Mouse (Mus musculus) adrenal gland (tissue): ENCODE results near the gene Calml4.
"Not testable (repeated sequence)": the region's sequence is repeated elsewhere in the genome, so short reads cannot be mapped to it uniquely, and the experiment has no call there.

Experiments
- intact Hi-C: fragments of 180-260 bp; cut with DNase I; formaldehyde crosslinking; loops from one replicate; pipeline ENCODE4 v1.15.1; 2025
- long read RNA-seq, 2 experiments: library from polyadenylated mRNA; unstranded; transcript quantifications; one replicate each; pipeline ENCODE4 v2.0.0; 2020; ENCODE audit warnings: borderline replicate concordance in 1 of 2; ENCODE audit not compliant: insufficient replicate concordance in 1 of 2

The Calml4 gene
- long read RNA-seq, experiment 1, transcript Calml4-201 (5 exons, 864 nt), result major isoform, 5 of 11 reads
- long read RNA-seq, experiment 1, partial matches to known transcripts, result 1 of 11 reads
- long read RNA-seq, experiment 1, other reads (novel, unspliced or antisense), result 0 of 11 reads
- long read RNA-seq, experiment 2, transcript Calml4-201 (5 exons, 864 nt), result major isoform, 5 of 9 reads
- long read RNA-seq, experiment 2, partial matches to known transcripts, result 1 of 9 reads
- long read RNA-seq, experiment 2, other reads (novel, unspliced or antisense), result 0 of 9 reads

DNA sequence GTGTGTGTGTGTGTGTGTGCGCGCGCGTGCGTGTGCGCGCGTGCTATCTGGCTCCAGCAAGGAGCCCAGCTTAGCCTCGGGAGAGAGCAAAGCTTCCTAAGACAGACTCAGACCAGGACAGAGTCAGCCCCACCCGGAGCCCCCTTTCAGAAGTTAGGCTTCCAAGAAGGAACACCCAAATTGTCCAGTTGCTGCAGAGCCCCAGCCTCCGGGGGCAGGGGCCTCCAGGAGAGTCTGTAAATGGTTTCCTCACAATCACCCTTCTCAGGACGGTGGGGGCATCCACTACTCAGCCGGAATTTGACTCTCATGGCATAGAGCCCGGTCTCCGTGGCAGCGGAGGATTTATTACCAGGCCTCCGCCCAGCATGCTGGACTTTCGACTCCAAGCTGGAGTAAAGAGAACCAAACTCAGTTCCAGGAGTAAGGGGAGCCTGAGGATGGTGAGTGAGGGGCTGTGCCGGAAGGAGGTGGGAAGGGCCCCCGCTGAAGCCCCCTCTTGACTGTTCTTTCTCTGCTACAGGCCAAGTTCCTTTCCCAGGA lies at the start of gene Calml4:
Calml4 (plus strand) TSS at position 362 of the 543 bp plus-strand sequence.
- intact Hi-C loops, result no loop called here

DNA sequence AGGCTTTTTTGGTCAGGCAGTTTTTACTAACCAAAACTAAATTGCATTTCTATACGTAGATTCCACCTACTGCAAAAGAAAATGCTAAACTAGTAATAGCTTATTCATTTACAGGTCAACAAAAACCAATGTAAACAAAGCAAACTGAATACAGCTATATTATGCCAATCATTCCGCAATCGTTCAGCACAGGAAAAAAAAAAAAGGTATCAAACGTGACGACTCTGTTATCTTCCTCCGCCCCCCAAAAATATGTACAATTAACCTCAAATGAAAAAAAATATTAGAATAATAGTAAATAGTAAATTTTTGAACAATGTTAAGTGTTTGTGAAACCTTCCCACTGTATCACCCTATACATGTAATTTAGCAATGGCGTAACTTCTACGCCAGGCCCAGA lies 47.8 kb upstream of the Calml4 start:
- intact Hi-C loops, result no loop called here

DNA sequence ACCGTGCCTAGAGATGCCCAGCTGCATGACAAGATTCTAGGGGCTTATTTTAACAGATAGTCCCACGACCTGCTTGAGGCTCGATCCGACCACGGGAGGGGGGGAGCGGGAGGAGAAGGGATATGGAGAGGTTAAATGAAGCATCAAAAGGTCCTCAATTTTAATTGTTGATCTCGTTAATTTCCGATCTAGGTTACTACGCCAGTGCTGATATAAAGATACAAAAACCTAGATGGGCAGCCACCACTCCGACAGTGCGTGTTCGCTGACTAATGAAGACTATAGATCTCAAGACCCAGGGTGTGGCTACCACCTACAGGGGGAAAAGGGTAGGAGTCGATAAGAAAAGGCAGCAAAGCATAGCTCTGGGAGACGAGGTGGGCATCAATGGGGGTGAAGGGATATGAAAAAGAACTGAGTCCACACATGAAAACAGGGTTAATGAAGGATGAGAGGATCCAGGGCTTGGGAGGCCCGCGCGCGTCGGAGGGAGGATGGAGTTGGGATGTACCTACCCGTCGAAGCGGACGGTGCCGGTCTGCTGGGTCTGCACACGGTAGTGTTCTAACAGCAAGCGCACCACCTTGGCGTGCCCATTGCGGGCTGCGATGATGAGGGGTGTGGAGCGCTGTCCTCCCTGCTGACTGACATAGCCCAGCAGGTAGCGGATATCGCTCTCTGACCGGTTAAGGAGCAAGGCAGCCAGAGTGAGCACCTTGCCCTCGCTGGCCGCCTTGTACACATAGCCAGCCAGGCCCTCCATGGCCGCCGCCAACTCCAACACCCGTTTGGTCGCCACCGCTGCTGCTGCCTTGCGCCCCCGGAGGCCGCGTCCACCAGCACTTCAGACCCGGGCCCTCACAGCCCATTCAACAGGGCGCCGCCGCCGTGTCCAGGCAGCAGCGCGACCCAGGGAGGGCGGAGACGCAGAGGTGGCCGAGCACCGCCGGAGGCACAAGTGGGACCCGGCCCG lies 47.1 kb upstream of the Calml4 start:
- intact Hi-C loops, result no loop called here

DNA sequence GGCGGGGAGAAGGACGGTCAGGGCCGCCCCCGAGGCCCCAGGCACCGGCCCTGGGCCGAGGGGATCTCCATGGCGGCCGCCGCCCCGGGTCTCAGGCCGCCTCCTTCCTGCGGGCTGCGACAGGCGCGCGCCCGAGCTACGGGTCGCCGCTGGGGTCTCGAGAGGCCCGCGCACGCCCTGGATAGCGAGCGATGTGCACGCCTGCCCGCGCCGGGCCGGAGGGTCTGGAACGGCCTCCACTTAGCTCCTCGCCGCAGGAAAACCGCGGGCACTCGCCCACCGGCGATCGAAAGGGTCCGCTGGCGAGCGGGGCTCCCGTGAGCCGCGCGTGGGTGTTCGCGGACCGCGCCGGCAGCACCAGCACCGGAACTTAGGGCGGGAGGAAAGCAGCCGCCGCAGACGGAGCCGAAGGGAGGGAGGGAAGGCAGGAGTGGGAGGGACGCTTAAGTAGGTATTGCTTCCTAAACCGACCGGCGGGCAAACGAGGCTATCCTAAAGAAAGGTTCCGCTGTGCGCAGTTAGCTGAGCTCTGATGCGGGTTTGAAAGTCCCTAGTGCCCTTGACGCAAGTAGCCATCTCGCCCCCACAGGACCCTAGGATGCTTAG lies 46.3 kb upstream of the Calml4 start, which contains the start of gene Fem1b:
Fem1b (minus strand) TSS at position 419 of the 606 bp plus-strand sequence.
- intact Hi-C loops, result no loop called here

DNA sequence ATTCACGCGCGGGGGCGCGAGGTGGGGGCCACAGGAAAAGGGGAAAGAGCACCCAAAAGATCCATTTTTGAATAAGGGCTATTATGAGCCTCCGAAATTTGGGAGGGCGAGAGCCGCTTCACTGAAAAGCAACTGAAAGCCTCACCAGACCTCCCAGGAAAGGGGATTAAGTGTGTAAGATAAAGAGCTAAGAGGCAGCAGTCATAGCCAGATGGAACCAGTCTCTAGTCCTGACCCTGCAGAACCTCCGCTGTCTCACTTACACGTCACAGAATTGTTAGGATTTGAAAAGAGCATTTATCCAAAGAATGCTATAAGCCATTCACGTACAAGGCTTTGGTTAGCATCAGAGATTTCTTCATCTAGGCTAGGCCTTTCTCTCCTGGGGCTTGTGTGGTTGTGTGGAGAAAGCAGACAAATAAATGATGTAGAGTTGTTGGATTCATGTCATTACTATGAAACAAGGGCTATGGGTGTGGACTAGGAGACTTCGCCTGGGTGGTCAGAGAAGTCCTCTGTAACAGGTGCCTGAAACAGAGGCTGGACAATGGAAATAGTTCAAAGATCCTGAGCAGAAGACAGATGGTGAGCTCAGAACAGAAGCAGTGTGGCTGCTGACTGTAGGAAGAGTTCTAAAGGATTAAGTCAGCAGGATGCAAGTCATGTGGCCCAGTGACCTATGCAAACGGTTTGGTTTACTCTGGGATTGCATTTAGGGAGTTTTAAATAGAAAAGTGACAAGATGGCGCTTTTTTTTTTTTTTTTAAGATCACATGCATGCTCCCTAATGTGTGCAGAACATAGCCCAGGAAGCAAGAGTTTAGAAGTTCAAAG lies 45.4 kb upstream of the Calml4 start:
- intact Hi-C loops, result no loop called here

DNA sequence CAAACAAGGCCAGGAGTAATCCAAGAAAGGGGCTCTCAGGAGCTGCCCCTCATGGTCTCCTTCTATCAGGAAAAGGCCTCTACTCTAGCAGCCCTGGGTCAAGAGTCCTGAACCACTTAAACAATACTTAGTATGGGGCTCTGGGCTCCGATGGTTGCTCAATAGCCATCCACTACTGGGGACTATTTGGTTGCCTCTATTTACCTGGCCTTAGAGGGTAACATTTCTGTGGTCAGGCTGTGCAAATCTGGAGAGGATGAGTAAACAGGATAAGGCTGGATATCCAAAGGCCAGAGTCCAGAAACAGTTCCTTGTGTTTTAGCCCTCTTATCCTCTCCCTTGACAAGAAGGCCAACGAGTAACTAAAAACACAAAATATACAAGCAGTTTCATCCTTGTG lies 43.1 kb upstream of the Calml4 start:
- intact Hi-C loops, result no loop called here

DNA sequence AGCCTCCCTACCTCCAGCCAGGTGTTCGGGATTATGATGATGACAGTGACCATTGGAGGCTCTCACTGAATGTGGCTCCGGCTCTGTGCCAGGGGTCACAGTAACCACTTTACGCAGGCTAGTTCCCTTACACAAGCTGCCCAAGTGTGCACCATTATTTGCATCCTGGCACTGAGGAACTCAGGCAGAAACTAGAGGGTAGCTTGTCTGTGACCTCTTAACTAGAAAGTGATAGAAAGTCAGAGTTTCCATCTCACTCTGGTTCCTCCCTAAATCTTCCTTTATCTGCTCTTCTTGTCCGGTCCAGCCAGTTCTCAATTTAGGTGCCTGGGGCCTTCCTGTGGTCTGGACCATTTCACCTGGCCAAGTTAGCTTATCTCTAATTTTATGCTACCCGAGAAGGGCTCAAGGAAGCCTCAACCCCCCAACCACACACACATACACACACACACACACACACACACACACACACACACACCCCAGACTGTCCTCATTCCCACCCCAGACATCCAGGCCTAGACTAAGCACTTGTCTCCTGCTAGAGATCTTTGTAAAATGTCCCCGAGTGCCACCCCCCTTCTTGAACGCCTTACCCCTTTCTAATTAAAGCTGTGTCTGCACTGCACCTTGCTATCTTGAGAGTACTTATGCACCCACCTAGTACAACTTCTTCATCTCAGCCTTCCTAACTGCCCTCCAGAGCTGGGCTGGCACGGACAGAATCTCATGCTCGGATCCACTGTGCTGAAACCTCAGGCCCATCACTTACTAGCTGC lies 41.4 kb upstream of the Calml4 start:
- intact Hi-C loops, result no loop called here

DNA sequence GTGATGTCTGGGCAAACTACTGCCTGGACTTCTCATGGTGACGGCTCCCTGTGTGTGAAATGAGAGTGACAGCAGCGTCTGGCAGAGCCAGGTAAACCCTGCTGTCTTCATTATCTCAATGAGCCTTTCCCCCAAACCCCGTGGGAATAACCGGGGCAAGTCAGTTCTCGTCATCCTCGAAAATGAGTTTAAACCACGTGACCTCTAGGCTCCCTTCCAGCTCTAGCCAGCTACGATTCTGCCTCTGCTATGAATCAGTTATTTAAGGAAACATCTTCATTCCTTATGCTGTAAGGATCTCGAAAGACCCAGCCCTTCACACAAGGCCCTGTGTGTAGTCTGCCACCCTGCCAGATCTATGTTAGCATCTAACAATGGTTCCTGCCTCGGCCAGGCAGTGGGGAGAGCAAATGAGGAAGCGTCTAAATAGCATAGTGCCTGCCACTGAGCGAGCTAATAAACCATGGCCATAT lies 40.7 kb upstream of the Calml4 start:
- intact Hi-C loops, result no loop called here

DNA sequence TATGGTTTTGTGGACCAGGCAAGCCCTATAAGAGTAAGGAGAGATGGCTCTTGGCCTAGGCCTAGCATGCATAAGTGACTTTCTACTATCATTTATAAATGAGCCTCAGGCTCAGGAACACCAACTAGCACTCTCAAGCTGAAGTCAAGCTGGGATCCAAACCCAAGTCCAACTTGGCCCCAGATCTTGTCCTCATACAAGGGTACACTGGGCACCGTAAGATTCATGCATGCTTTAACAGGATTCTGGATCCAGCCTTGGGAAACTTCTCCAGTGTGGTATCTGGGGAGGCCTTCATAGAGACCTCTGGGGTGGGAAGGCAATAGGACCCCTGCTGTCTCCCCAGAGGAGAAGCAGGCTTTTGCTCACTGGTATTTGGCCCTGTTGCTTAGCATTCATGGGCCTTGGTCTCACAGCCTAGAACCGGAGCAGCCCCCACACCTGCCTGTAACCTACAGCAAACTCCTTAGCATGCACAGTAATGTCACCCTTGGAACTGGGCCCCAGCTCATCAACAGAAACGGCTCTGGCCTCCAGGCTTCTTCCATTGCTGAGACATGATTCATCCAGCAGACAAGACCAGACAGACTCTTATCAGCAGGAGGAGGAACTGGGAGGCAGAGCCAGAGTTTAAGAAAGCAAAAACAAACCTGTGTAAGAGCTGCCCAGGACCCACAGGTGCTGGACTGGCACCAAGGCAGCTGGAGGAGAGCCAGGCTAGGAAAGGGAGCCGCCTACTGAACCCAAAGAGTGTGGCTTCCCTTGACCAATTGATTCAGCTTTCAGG lies 39.9 kb upstream of the Calml4 start:
- intact Hi-C loops, result no loop called here

DNA sequence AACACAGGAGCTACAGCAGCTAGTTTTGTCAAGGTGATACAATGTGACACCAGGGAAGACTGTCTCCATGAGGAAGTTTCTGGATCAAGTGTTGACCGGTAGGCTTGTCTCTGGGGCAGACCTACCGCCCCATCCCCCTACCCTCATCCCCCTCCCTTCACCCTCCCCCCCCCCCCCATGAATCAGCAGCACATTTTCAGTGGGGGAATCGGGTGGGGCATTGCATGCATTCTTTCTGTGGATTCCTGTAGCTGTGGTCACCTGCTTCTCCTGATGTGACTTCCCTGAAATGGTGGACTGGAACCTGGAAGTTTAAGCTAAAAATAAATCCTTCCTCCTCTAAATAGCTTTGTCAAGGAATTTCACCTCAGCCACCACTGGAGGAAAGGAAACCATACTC lies 38.4 kb upstream of the Calml4 start:
- intact Hi-C loops, result no loop called here

DNA sequence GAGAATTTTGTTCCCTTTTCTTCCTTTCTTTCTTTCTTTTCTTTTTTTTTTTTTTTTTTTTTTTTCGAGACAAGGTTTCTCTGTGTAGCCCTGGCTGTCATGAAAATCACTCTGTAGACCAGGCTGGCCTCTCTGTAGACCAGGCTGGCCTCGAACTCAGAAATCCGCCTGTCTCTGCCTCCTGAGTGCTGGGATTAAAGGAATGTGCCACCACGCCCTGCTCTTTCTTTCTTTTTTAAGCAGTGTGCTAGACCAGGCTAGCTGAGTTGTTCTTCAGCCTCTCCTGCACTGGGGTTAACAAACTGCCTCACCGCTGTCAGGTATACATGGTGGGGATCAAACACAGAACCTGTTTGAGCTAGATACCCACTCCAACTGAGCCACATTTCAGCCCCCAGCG lies 38.0 kb upstream of the Calml4 start:
- intact Hi-C loops, result not testable (repeated sequence)

DNA sequence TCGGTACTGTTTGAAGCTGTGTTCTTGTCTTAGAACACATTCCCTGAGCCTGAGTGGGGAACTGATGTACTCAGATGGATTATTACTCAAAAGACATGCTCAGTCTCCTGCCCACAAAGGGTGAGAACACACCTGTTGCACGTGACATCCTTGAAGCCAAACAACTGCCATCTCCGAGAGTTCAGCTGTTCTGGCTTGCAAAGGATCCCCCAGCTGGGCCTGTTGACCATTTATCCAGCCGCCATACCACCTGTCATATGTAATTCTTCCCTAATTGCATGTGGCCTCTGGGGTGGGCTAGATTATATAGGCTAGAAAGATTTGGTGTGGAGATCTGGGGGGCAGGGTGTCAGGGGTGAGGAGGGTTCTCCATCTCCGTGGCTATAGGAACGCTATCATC lies 37.1 kb upstream of the Calml4 start:
- intact Hi-C loops, result no loop called here

DNA sequence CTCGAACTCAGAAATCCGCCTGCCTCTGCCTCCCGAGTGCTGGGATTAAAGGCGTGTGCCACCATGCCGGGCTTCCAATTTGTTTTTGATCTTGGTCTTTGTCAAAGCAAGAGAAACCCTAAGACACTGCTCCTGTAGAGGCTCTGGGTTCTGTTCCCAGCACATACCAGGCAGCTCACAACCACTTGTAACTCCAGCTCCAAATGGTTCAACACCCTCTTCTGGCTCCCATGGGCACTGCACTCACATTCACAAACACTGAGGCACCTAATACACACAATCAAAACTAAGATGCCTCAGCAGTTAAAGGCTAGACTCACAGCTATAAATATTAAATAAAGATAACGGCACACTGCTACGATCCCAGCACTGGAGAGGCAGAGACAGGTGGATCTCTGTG lies 36.1 kb upstream of the Calml4 start:
- intact Hi-C loops, result no loop called here

DNA sequence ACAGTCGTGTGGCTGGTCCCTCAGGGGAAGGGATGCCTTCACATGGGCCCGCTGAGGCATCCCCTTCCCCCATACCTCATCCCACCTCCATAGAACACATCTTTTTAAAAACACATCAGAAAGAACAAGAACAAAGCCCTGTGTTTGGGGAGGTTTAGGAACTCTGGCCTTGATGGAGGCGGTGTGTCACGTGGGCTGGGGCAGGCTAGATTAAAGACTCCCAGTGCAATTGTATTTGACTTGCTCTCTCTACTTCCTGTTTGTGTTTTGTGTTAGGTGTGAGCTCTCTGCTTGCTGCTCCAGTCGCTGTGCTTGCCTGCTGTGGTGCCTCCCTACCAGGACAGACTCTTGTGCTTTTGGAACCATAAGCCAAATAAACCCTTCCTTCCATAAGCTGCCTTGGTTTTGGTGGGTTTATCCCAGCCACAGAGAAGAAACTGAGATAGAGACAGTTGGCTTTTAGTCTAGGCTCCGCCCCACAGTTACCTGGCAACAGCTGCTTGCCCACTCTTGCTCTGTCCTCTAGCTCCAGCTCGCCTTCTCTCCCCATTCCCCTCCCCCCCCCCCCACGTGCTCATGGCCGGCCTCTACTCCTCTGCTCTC lies 32.0 kb upstream of the Calml4 start:
- intact Hi-C loops, result no loop called here

DNA sequence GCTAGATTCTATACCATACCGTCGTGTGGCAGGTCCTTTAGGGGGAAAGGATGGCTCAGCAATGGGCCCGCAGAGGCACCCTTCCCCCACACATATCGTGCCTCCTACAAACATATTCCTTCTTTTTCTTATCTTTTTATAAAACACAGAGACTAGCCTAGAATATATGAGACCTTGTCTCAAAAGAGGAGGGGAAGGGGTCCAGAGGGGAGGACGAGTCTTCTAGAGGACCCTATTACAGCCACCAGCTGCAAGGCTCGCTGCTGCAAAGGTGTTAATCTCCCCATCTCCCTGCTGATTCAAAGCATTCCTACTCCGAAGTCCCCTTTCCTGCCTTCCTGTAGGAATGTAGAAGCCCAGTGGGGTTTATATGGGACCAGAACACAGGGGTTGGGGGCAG lies 31.4 kb upstream of the Calml4 start:
- intact Hi-C loops, result no loop called here

DNA sequence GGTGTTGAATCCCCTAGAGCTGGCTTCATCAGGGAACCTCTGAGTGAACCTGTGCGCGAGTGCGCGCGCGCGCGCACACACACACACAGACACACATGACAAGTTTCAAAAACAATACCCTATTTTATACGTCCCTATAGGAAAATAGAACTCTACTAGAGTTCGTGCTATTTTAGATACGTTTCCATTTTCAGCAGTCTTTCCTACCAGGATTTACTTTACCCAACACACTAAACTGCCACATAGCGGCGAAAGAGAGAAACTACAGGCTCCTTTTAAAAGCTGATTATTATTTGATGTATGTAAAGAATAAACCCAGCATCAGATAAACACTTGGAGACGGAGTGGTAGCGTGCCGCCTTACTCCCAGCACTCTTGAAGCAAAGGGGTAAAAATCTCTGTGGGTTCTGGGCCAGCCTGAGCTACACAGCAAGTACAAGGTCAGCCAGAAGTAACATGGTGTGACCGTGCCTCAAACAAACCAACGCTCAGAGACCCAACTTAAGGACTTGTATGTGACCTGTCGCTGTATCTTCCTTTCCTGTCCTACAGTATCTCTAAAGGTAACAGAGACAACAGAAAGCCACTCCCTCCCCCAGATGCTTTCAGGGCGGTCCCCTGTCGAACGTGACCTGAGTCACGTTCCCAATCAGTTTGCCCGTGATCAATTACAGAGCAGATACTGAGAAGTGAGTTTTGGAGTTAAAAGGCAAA lies 29.8 kb upstream of the Calml4 start:
- intact Hi-C loops, result no loop called here

DNA sequence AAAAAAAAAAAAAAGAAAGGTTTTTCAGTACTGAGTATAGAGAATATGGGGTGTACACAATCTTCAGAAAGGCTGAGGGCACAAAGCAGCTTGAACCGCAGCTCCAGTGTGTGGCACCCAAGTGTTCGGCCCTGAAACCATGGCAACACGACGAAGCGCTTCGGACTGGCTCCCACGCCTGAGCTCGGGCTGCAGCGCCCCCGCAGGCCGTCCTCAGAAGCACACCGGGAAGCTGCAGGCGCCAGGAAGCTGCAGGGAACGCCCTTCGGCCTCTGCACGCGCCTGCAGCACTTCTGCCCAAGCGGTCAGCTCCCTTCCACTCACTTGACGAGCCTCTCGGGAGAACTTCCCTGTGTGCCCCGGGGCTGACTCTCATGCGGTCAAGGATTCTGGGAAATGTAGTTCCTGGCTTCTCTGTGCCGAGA lies 29.2 kb upstream of the Calml4 start:
- intact Hi-C loops, result no loop called here

DNA sequence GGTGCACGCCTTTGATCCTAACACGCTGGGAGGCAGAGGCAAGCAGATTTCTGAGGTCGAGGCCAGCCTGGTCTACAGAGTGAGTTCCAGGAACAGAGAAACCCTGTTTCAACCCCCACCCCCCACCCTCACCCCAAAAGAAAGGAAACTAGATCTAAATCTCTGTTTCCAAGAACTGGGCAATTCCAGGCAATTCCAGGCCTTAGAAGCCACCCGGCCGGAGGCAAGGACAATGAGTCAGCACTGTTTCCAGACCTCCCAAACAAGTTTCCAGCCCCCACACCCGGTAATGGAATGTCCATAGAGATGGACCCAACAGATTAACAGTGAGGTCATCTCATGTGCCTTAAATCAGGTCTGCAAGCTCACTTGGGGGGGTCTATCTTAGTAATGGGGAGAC lies 28.0 kb upstream of the Calml4 start:
- intact Hi-C loops, result no loop called here
